Mouse (Mus musculus): Measurements from ENCODE around the gene Sorcs3. TPM values are rescaled to one million over a fixed set of nuclear protein-coding genes. Genes with fewer than 3 reads are reported as not detected.
A peak's percentile ranks its signal among the peaks of the same experiment; 100 is the strongest.

The Sorcs3 gene
- polyA plus RNA-seq, 1 experiment = not detected

- H3K79me2 ChIP-seq (ENCODE audit: control insufficient read depth, insufficient read depth) = no peaks in the 10 kb centered on the region
- no peak for TF ChIP-seq USF1 (IDR thresholded peaks at IDR 0.05; ENCODE audit: low read depth)
- TF ChIP-seq MYOG (IDR thresholded peaks at IDR 0.05; ENCODE audit: control insufficient read depth in 1 of 3, insufficient read depth in 1 of 3, insufficient read length in 2 of 3, low read depth in 2 of 3) = peak in 1 of 3 experiments; percentile 47
- TF ChIP-seq MYOD1 (IDR thresholded peaks at IDR 0.05; ENCODE audit: control insufficient read depth in 1 of 3, insufficient read length in 2 of 3, low read depth in 2 of 3) = peak in 1 of 3 experiments; percentile 35
- no peak for TF ChIP-seq E2F4 (IDR thresholded peaks at IDR 0.05; ENCODE audit: insufficient read depth)
- TF ChIP-seq TCF12 (IDR thresholded peaks at IDR 0.05; ENCODE audit: insufficient read depth, poor library complexity, severe bottlenecking) = no peak
- no peak for TF ChIP-seq SRF (IDR thresholded peaks at IDR 0.05; ENCODE audit: control insufficient read depth, insufficient read length, low read depth)
- no peak for TF ChIP-seq REST (IDR thresholded peaks at IDR 0.05; ENCODE audit: insufficient read depth, insufficient read length)
- no peak for TF ChIP-seq TCF3 (IDR thresholded peaks at IDR 0.05; ENCODE audit: insufficient read length, low read depth)
- no peak for TF ChIP-seq CEBPB (IDR thresholded peaks at IDR 0.05; ENCODE audit: insufficient read depth, poor library complexity, severe bottlenecking)
Measured at GRCm38 (mm10) chr19:48804546-48804945, 598.7 kb downstream of the Sorcs3 start.

GRCm38 (mm10) chr19:48811541-48811940 lies 605.7 kb downstream of the Sorcs3 start:
- Histone ChIP-seq H3K36me3 (ENCODE audit: control insufficient read depth, insufficient read depth) (no peaks in the 10 kb centered on the region), H3K79me2 (ENCODE audit: control insufficient read depth, insufficient read depth) (no peaks in the 10 kb centered on the region), H3ac (ENCODE audit: control insufficient read depth, insufficient read length) (no peak overlapping the region), H3K4me3 (no peak overlapping the region), H3K27me3 (ENCODE audit: control insufficient read depth, insufficient read depth, insufficient read length) (no peaks in the 10 kb centered on the region), H3K4me2 (ENCODE audit: low read depth) (no peak overlapping the region)
- no peak for TF ChIP-seq CEBPB (IDR thresholded peaks at IDR 0.05; ENCODE audit: insufficient read depth, poor library complexity, severe bottlenecking)
- no peak for TF ChIP-seq POLR2A (IDR thresholded peaks at IDR 0.05; ENCODE audit: insufficient read length, low read depth)
- no peak for TF ChIP-seq USF1 (IDR thresholded peaks at IDR 0.05; ENCODE audit: low read depth)
- no peak for TF ChIP-seq E2F4 (IDR thresholded peaks at IDR 0.05; ENCODE audit: insufficient read depth)
- TF ChIP-seq REST (IDR thresholded peaks at IDR 0.05; ENCODE audit: insufficient read depth, insufficient read length) = no peak
- TF ChIP-seq TCF12 (IDR thresholded peaks at IDR 0.05; ENCODE audit: insufficient read depth, poor library complexity, severe bottlenecking) = no peak
- no peak for TF ChIP-seq MYOG (IDR thresholded peaks at IDR 0.05; ENCODE audit: control insufficient read depth in 1 of 3, insufficient read depth in 1 of 3, insufficient read length in 2 of 3, low read depth in 2 of 3)
- no peak for TF ChIP-seq POLR2AphosphoS2 (IDR thresholded peaks at IDR 0.05; ENCODE audit: insufficient read length, low read depth)
- no peak for TF ChIP-seq TCF3 (IDR thresholded peaks at IDR 0.05; ENCODE audit: insufficient read length, low read depth)
- TF ChIP-seq MAX (IDR thresholded peaks at IDR 0.05; ENCODE audit: low read depth) = no peak
- TF ChIP-seq MYOD1 (IDR thresholded peaks at IDR 0.05; ENCODE audit: control insufficient read depth in 1 of 3, insufficient read length in 2 of 3, low read depth in 2 of 3) = no peak
- no peak for TF ChIP-seq SRF (IDR thresholded peaks at IDR 0.05; ENCODE audit: control insufficient read depth, insufficient read length, low read depth)

More at GRCm38 (mm10) chr19:48804546-48804945, 598.7 kb downstream of the Sorcs3 start:
- no peak overlapping the region for H3K4me3 ChIP-seq
- no peaks in the 10 kb centered on the region for H3K36me3 ChIP-seq (ENCODE audit: control insufficient read depth, insufficient read depth)
- no peak overlapping the region for H3ac ChIP-seq (ENCODE audit: control insufficient read depth, insufficient read length)
- H3K4me2 ChIP-seq (ENCODE audit: low read depth) = no peak overlapping the region
- H3K27me3 ChIP-seq (ENCODE audit: control insufficient read depth, insufficient read depth, insufficient read length) = no peaks in the 10 kb centered on the region

- Histone ChIP-seq H3K79me2 (ENCODE audit: control insufficient read depth, insufficient read depth) (no peaks in the 10 kb centered on the region), H3K4me2 (ENCODE audit: low read depth) (peak overlapping the region; percentile 44), H3K27me3 (ENCODE audit: control insufficient read depth, insufficient read depth, insufficient read length) (no peaks in the 10 kb centered on the region), H3K36me3 (ENCODE audit: control insufficient read depth, insufficient read depth) (no peaks in the 10 kb centered on the region), H3K4me3 (no peak overlapping the region), H3ac (ENCODE audit: control insufficient read depth, insufficient read length) (no peak overlapping the region)
- TF ChIP-seq TCF12 (IDR thresholded peaks at IDR 0.05; ENCODE audit: insufficient read depth, poor library complexity, severe bottlenecking) (peak; percentile 70), MYOG (IDR thresholded peaks at IDR 0.05; ENCODE audit: control insufficient read depth in 1 of 3, insufficient read depth in 1 of 3, insufficient read length in 2 of 3, low read depth in 2 of 3) (peak in 2 of 3 experiments; percentile 19 to 59), CEBPB (IDR thresholded peaks at IDR 0.05; ENCODE audit: insufficient read depth, poor library complexity, severe bottlenecking) (0 out of 2 replicates have a peak, but pooled peaks have one; percentile 15), MYOD1 (IDR thresholded peaks at IDR 0.05; ENCODE audit: control insufficient read depth in 1 of 3, insufficient read length in 2 of 3, low read depth in 2 of 3) (peak in 2 of 3 experiments; percentile 53 to 75), REST (IDR thresholded peaks at IDR 0.05; ENCODE audit: insufficient read depth, insufficient read length) (no peak), POLR2A (IDR thresholded peaks at IDR 0.05; ENCODE audit: insufficient read length, low read depth) (no peak)
Measured at GRCm38 (mm10) chr19:48813823-48814222, 608.0 kb downstream of the Sorcs3 start.

GRCm38 (mm10) chr19:48815064-48815463 lies 609.2 kb downstream of the Sorcs3 start:
- TF ChIP-seq POLR2A (IDR thresholded peaks at IDR 0.05; ENCODE audit: insufficient read length, low read depth) = no peak
- TF ChIP-seq CEBPB (IDR thresholded peaks at IDR 0.05; ENCODE audit: insufficient read depth, poor library complexity, severe bottlenecking) = peak; percentile 86
- Histone ChIP-seq H3K79me2 (ENCODE audit: control insufficient read depth, insufficient read depth) (no peaks in the 10 kb centered on the region), H3K36me3 (ENCODE audit: control insufficient read depth, insufficient read depth) (no peaks in the 10 kb centered on the region), H3K4me3 (no peak overlapping the region), H3ac (ENCODE audit: control insufficient read depth, insufficient read length) (no peak overlapping the region), H3K27me3 (ENCODE audit: control insufficient read depth, insufficient read depth, insufficient read length) (no peaks in the 10 kb centered on the region), H3K4me2 (ENCODE audit: low read depth) (no peak overlapping the region)

- Histone ChIP-seq H3K36me3 (ENCODE audit: control insufficient read depth, insufficient read depth) (no peaks in the 10 kb centered on the region), H3K4me2 (ENCODE audit: low read depth) (peak overlapping the region; percentile 51), H3ac (ENCODE audit: control insufficient read depth, insufficient read length) (no peak overlapping the region), H3K4me3 (no peak overlapping the region), H3K27me3 (ENCODE audit: control insufficient read depth, insufficient read depth, insufficient read length) (no peaks in the 10 kb centered on the region), H3K79me2 (ENCODE audit: control insufficient read depth, insufficient read depth) (no peaks in the 10 kb centered on the region)
- TF ChIP-seq POLR2A (IDR thresholded peaks at IDR 0.05; ENCODE audit: insufficient read length, low read depth) (no peak), CEBPB (IDR thresholded peaks at IDR 0.05; ENCODE audit: insufficient read depth, poor library complexity, severe bottlenecking) (peak; percentile 51; the same call in 1 of the 2 replicates)
Measured at GRCm38 (mm10) chr19:48820493-48821282, 614.9 kb downstream of the Sorcs3 start.
